Mouse (Mus musculus): Measurements from ENCODE around the gene Gm3336.

DNA sequence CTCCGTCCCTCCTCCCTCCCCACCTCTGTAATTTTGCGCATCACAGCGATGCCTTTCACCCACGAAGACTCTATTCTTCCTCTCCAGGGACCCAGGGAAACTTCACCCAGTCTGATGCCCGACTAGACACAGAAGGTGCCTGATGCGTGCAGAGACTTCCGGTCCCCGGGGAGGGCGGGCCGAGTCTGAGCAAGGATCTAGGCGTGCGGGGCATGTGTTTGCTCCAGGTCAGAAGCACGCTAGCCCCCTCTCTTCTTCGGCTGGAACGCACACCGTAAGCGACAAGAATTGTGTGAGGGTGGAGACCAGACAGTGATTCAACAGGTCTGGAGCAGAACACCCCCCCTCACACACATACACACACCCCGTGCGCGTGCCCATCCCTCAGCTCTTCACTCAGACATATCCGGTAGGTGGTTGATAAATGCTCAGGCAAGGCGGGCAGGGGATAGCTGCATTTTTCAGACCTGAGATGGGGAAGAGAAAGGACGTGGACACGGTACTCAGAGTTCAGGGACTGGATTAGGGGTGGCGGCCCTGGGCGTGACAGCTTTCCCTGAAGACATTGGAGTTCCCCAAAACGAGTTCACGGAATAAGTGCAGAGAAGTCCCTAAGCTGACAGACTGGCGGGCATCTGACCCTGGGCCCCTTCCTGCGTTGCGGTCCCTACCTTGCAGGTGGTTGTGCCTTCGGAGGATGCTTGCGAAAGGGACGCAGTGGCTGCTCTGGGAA lies 47.7 kb downstream of the Gm3336 start:
- TF ChIP-seq CTCF (IDR thresholded peaks at IDR 0.05; ENCODE audit: low read depth) = no peak
- TF ChIP-seq EP300 (optimal IDR thresholded peaks at IDR 0.05) = no peak
